30 mouse cellular contexts compared by ENCODE assay signal in the genomic region with DNA sequence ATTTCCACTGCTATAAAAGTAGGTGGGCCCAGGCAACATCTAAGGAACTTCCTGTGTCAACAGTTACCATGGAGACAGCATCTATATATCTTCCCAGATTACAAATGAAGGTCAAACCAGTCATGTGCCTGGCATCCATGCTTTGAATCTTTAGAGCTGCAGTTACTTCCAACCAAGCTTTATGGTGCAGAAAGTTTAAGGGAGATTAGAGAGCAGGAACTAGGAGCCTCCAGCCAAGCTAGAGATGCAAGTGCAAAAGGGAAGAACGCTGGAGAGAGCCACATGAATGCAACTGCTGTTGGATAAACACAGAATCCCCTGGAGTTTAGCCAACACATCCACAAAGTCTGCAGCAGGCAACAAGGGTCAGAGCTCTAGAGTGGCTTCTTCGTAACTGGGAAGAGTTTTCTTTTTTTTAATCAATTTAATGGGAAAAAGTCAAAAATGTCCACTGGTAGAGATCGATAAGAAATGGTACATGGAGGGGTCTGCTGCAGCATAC. TPM values are rescaled to one million over a fixed set of nuclear protein-coding genes. Genes with fewer than 3 reads are reported as not detected.
A peak's percentile ranks its signal among the peaks of the same experiment; 100 is the strongest.
DNase-seq lines count a peak whose midpoint lies in the region; ATAC-seq and TF ChIP-seq lines count a peak whose summit lies in the region.
"Had no signal": no experiment of that assay in that cellular context is flagged by ENCODE, and none has a peak within 500 bp of the region (broad histone marks: within the 10 kb centered on the region; RNA-seq: fewer than 3 reads in every experiment).

No protein-coding gene starts in this region.

- H3K4me3 ChIP-seq in midbrain, embryonic 11.5 days (ENCODE audit: low read depth, low read length) = no peak overlapping the region
- H3K4me3 ChIP-seq in midbrain, embryonic 16.5 days (ENCODE audit: low read depth, low read length) = no peak overlapping the region
- H3K4me3 ChIP-seq in cerebellum, adult 2 months (replicated peaks; ENCODE audit: insufficient read depth, low read depth, low read length) = no peak overlapping the region
- H3K4me3 ChIP-seq: embryonic facial prominence, embryonic 12.5 days; forebrain, embryonic 15.5 days; heart, embryonic 12.5 days; hindbrain, embryonic 15.5 days; intestine, embryonic 15.5 days; limb, embryonic 13.5 days; lung, embryonic 15.5 days had no signal

- H3K27me3 ChIP-seq in midbrain, embryonic 11.5 days (ENCODE audit: control insufficient read depth, insufficient read depth, low read length) = no peaks in the 10 kb centered on the region; the same call in 1 of the 2 replicates
- no peaks in the 10 kb centered on the region for H3K27me3 ChIP-seq in midbrain, embryonic 16.5 days (ENCODE audit: control insufficient read depth, insufficient read depth, low read depth, low read length)
- no peaks in the 10 kb centered on the region for H3K27me3 ChIP-seq in cerebellum, adult 2 months (ENCODE audit: control insufficient read depth, insufficient read depth, low read length)
- H3K27me3 ChIP-seq: embryonic facial prominence, embryonic 12.5 days; forebrain, embryonic 15.5 days; heart, embryonic 12.5 days; hindbrain, embryonic 15.5 days; limb, embryonic 13.5 days; lung, embryonic 15.5 days had no signal

- H3K4me2 ChIP-seq in midbrain, embryonic 11.5 days = no peak overlapping the region
- no peak overlapping the region for H3K4me2 ChIP-seq in midbrain, embryonic 16.5 days (ENCODE audit: low read length)
- H3K4me2 ChIP-seq: embryonic facial prominence, embryonic 12.5 days; forebrain, embryonic 15.5 days; heart, embryonic 12.5 days; hindbrain, embryonic 15.5 days; intestine, embryonic 15.5 days; limb, embryonic 13.5 days; liver, embryonic 11.5 days; lung, embryonic 15.5 days had no signal

- H3K4me1 ChIP-seq in midbrain, embryonic 11.5 days (ENCODE audit: control insufficient read depth, insufficient read depth, low read length) = peaks cover 8% of the 10 kb centered on the region; the same call in 1 of the 2 replicates
- H3K4me1 ChIP-seq in midbrain, embryonic 16.5 days (ENCODE audit: control insufficient read depth, insufficient read depth, low read length) = peaks cover 7% of the 10 kb centered on the region; the same call in 1 of the 2 replicates
- H3K4me1 ChIP-seq in cerebellum, adult 2 months (ENCODE audit: control insufficient read depth, insufficient read depth, low read length) = no peaks in the 10 kb centered on the region

- no peaks in the 10 kb centered on the region for H3K36me3 ChIP-seq in midbrain, embryonic 11.5 days (ENCODE audit: control insufficient read depth, insufficient read depth, low read length)
- no peaks in the 10 kb centered on the region for H3K36me3 ChIP-seq in midbrain, embryonic 16.5 days (ENCODE audit: control insufficient read depth, insufficient read depth, low read length)
- H3K36me3 ChIP-seq: embryonic facial prominence, embryonic 12.5 days; forebrain, embryonic 15.5 days; G1E; heart, embryonic 12.5 days; hindbrain, embryonic 15.5 days; intestine, embryonic 15.5 days; limb, embryonic 13.5 days; lung, embryonic 15.5 days had no signal

- ATAC-seq in midbrain, embryonic 11.5 days (ENCODE audit: low FRiP score) = no peak
- no peak for ATAC-seq in midbrain, embryonic 16.5 days
- ATAC-seq: forebrain, embryonic 15.5 days; intestine, embryonic 15.5 days; Patski had no signal

- no peak for TF ChIP-seq POLR2A in cerebellum, adult 2 months (IDR thresholded peaks at IDR 0.05; ENCODE audit: borderline replicate concordance, insufficient read depth, low read length)

- no peak overlapping the region for H3K27ac ChIP-seq in midbrain, embryonic 11.5 days (ENCODE audit: low read depth, low read length)
- H3K27ac ChIP-seq in midbrain, embryonic 16.5 days (ENCODE audit: low read length) = no peak overlapping the region
- H3K27ac ChIP-seq in cerebellum, adult 2 months (ENCODE audit: insufficient read depth, low read length) = no peak overlapping the region
- H3K27ac ChIP-seq: embryonic facial prominence, embryonic 12.5 days; forebrain, embryonic 15.5 days; hindbrain, embryonic 15.5 days; intestine, embryonic 15.5 days; limb, embryonic 13.5 days; lung, embryonic 15.5 days; macrophage had no signal

- H3K9me3 ChIP-seq in midbrain, embryonic 11.5 days (ENCODE audit: control insufficient read depth, low read length) = no peaks in the 10 kb centered on the region
- no peaks in the 10 kb centered on the region for H3K9me3 ChIP-seq in midbrain, embryonic 16.5 days (replicated peaks; ENCODE audit: control insufficient read depth, low read length, poor library complexity, severe bottlenecking)
- H3K9me3 ChIP-seq: embryonic facial prominence, embryonic 12.5 days; forebrain, embryonic 15.5 days; G1E; heart, embryonic 12.5 days; hindbrain, embryonic 15.5 days; intestine, embryonic 15.5 days; limb, embryonic 13.5 days; lung, embryonic 15.5 days had no signal

- 73% methylated on average over 3 of the region's 3 CpGs for WGBS in midbrain, embryonic 11.5 days
- 61% methylated on average over 3 of the region's 3 CpGs for WGBS in midbrain, embryonic 16.5 days
- WGBS in cerebellum, adult 2 months = 52% methylated on average over 3 of the region's 3 CpGs

- H3K9ac ChIP-seq in midbrain, embryonic 11.5 days (ENCODE audit: low read length) = no peak overlapping the region
- H3K9ac ChIP-seq in midbrain, embryonic 16.5 days (ENCODE audit: low read depth, low read length) = no peak overlapping the region
- H3K9ac ChIP-seq: embryonic facial prominence, embryonic 12.5 days; forebrain, embryonic 15.5 days; heart, embryonic 12.5 days; hindbrain, embryonic 15.5 days; intestine, embryonic 15.5 days; limb, embryonic 13.5 days; lung, embryonic 15.5 days had no signal

- peak; percentile 33 for DNase-seq in embryo, embryonic 10 days (ENCODE audit: low spot score)
- no peak for DNase-seq in embryo, embryonic 11 days
- peak; percentile 16 for DNase-seq in kidney, postnatal 10 days
- no peak for DNase-seq in kidney, postnatal 36 days
- DNase-seq in midbrain, embryonic 11.5 days (ENCODE audit: low spot score, missing footprints) = peak; percentile 59
- peak; percentile 39 for DNase-seq in embryo, embryonic 10.5 days (ENCODE audit: low spot score)
- no peak for DNase-seq in cerebellum, adult 2 months
- DNase-seq: adrenal gland, postnatal 25 days; cerebellum, adult 11-12 months; cerebellum, postnatal 10 days; gastrocnemius, postnatal 25 days; heart, adult 18-20 months; heart, postnatal 4 days; kidney, adult 8-10 months; kidney, postnatal 25 days; right cerebral cortex, adult 18-20 months; spleen, adult 18-20 months; thymus, postnatal 14 days had no signal

- no peak for TF ChIP-seq CTCF in cerebellum, adult 2 months (IDR thresholded peaks at IDR 0.05; ENCODE audit: borderline replicate concordance, insufficient read depth, low read depth, low read length)

RNA-seq across cellular contexts. Expression of a gene that starts 4.8 kb away (rescaled TPM):
- 32.7 and 35.3 TPM in 2 replicates for polyA plus RNA-seq in midbrain, embryonic 11.5 days (2014; fragmentation: Nextera tagmentation; extraction: Ambion mirVana)
- polyA plus RNA-seq in midbrain, embryonic 16.5 days (2015; fragmentation: Nextera tagmentation; extraction: Ambion mirVana) = 27.2 and 32.3 TPM in 2 replicates
- 51.1 and 51.2 TPM in 2 replicates for polyA plus RNA-seq in cerebellum, adult 2 months (2012; rRNA removed)

Comparison
In these comparisons a context has a peak if more than half of its experiments do, and no peak if none do; other contexts are left out.
1. DNase-seq: peak in embryo, embryonic 10 days (single experiment), kidney, postnatal 10 days (single experiment), midbrain, embryonic 11.5 days (single experiment) and embryo, embryonic 10.5 days (single experiment); none in embryo, embryonic 11 days (single experiment), kidney, postnatal 36 days (0 of 2) and cerebellum, adult 2 months (0 of 2).